In genomic region chr13:98263458-98263987, GRCm38 (mm10) we compare ENCODE assay signal across 8 mouse cellular contexts. TPM values are rescaled to one million over a fixed set of nuclear protein-coding genes. Genes with fewer than 3 reads are reported as not detected.
DNase-seq lines count a peak whose midpoint lies in the region; ATAC-seq and TF ChIP-seq lines count a peak whose summit lies in the region.

No protein-coding gene starts in this region.

- peak overlapping the region; percentile 80 for H3K9ac ChIP-seq in lung, embryonic 15.5 days
- peak overlapping the region; percentile 81 for H3K9ac ChIP-seq in embryonic facial prominence, embryonic 12.5 days
- peak overlapping the region; percentile 74 for H3K9ac ChIP-seq in intestine, postnatal 0 days (ENCODE audit: low read depth, low read length)
- H3K9ac ChIP-seq in neural tube, embryonic 14.5 days (replicated peaks; ENCODE audit: low read depth, low read length): peak overlapping the region; percentile 81

- no peak for DNase-seq in lung, adult 18-20 months
- DNase-seq in urinary bladder, postnatal 4 days (ENCODE audit: low spot score in 2 of 2): no peak
- DNase-seq in layer of hippocampus, adult 11-12 months (ENCODE audit: low spot score): no peak
- no peak for DNase-seq in embryo, embryonic 9.5 days (ENCODE audit: extremely low spot score)

- peaks cover 16% of the 10 kb centered on the region for H3K4me1 ChIP-seq in lung, embryonic 15.5 days
- H3K4me1 ChIP-seq in embryonic facial prominence, embryonic 12.5 days: peaks cover 18% of the 10 kb centered on the region
- H3K4me1 ChIP-seq in intestine, postnatal 0 days (replicated peaks; ENCODE audit: control insufficient read depth, insufficient read depth, low read length): no peaks in the 10 kb centered on the region
- H3K4me1 ChIP-seq in neural tube, embryonic 14.5 days (ENCODE audit: control insufficient read depth, insufficient read depth, low read length): peaks cover 11% of the 10 kb centered on the region

- no peaks in the 10 kb centered on the region for H3K27me3 ChIP-seq in lung, embryonic 15.5 days
- no peaks in the 10 kb centered on the region for H3K27me3 ChIP-seq in embryonic facial prominence, embryonic 12.5 days
- H3K27me3 ChIP-seq in intestine, postnatal 0 days (replicated peaks; ENCODE audit: control insufficient read depth, insufficient read depth, low read length): no peaks in the 10 kb centered on the region
- H3K27me3 ChIP-seq in neural tube, embryonic 14.5 days (ENCODE audit: control insufficient read depth, insufficient read depth, low read length): no peaks in the 10 kb centered on the region

- peak overlapping the region; percentile 66 for H3K4me3 ChIP-seq in lung, embryonic 15.5 days
- H3K4me3 ChIP-seq in embryonic facial prominence, embryonic 12.5 days: peak overlapping the region; percentile 73
- H3K4me3 ChIP-seq in intestine, postnatal 0 days (ENCODE audit: low read depth, low read length): peak overlapping the region; percentile 60
- peak overlapping the region; percentile 87 for H3K4me3 ChIP-seq in neural tube, embryonic 14.5 days (ENCODE audit: low read depth, low read length)

- H3K27ac ChIP-seq in lung, embryonic 15.5 days: peak overlapping the region; percentile 90
- H3K27ac ChIP-seq in embryonic facial prominence, embryonic 12.5 days: peak overlapping the region; percentile 87
- H3K27ac ChIP-seq in intestine, postnatal 0 days (ENCODE audit: low read depth, low read length): peak overlapping the region; percentile 91
- H3K27ac ChIP-seq in neural tube, embryonic 14.5 days (ENCODE audit: low read depth, low read length): peak overlapping the region; percentile 86

- under 1% methylated on average over 16 of the region's 16 CpGs for WGBS in lung, embryonic 15.5 days
- 2% methylated on average over 16 of the region's 16 CpGs for WGBS in embryonic facial prominence, embryonic 12.5 days
- under 1% methylated on average over 16 of the region's 16 CpGs for WGBS in intestine, postnatal 0 days
- 1% methylated on average over 16 of the region's 16 CpGs for WGBS in neural tube, embryonic 14.5 days

- peak overlapping the region; percentile 79 for H3K4me2 ChIP-seq in lung, embryonic 15.5 days
- H3K4me2 ChIP-seq in embryonic facial prominence, embryonic 12.5 days (replicated peaks): peak overlapping the region; percentile 91
- H3K4me2 ChIP-seq in intestine, postnatal 0 days (replicated peaks; ENCODE audit: low read depth): peak overlapping the region; percentile 94
- peak overlapping the region; percentile 59 for H3K4me2 ChIP-seq in neural tube, embryonic 14.5 days (ENCODE audit: low read depth, low read length)

- H3K36me3 ChIP-seq in lung, embryonic 15.5 days: peaks cover 19% of the 10 kb centered on the region; the same call in 1 of the 2 replicates
- H3K36me3 ChIP-seq in embryonic facial prominence, embryonic 12.5 days: peaks cover 10% of the 10 kb centered on the region; the same call in 1 of the 2 replicates
- H3K36me3 ChIP-seq in intestine, postnatal 0 days (ENCODE audit: control insufficient read depth, insufficient read depth): peaks cover 15% of the 10 kb centered on the region
- peaks cover 10% of the 10 kb centered on the region; the same call in 1 of the 2 replicates for H3K36me3 ChIP-seq in neural tube, embryonic 14.5 days (ENCODE audit: control insufficient read depth, insufficient read depth, low read length)

- no peak for TF ChIP-seq CTCF in intestine, postnatal 0 days (IDR thresholded peaks at IDR 0.05; ENCODE audit: low read depth)

- no peak; the same call in 1 of the 2 replicates for ATAC-seq in lung, embryonic 15.5 days (ENCODE audit: borderline replicate concordance, extremely low read depth, low FRiP score, low TSS enrichment)
- ATAC-seq in embryonic facial prominence, embryonic 12.5 days (ENCODE audit: insufficient number of reproducible peaks, insufficient read depth, low FRiP score, low TSS enrichment): 0 out of 2 replicates have a peak, but pooled peaks have one; percentile 18
- ATAC-seq in intestine, postnatal 0 days: no peak; the same call in 1 of the 2 replicates
- ATAC-seq in neural tube, embryonic 14.5 days (ENCODE audit: low read depth): peak; percentile 50

- H3K9me3 ChIP-seq in lung, embryonic 15.5 days: no peaks in the 10 kb centered on the region
- H3K9me3 ChIP-seq in embryonic facial prominence, embryonic 12.5 days: no peaks in the 10 kb centered on the region
- no peaks in the 10 kb centered on the region for H3K9me3 ChIP-seq in intestine, postnatal 0 days (ENCODE audit: control insufficient read depth)
- no peaks in the 10 kb centered on the region for H3K9me3 ChIP-seq in neural tube, embryonic 14.5 days (ENCODE audit: control insufficient read depth, low read length)

RNA-seq across cellular contexts. Expression of gene Ankra2, which starts 0.6 kb away (rescaled TPM):
- polyA plus RNA-seq in lung, embryonic 15.5 days (2015; fragmentation: Nextera tagmentation; extraction: Ambion mirVana): 18.0 and 18.8 TPM in 2 replicates
- 24.7 and 25.8 TPM in 2 replicates for polyA plus RNA-seq in embryonic facial prominence, embryonic 12.5 days (2016; fragmentation: Nextera tagmentation; extraction: Ambion mirVana)
- polyA plus RNA-seq in intestine, postnatal 0 days (2015; fragmentation: Nextera tagmentation; extraction: Ambion mirVana): 18.9 and 19.3 TPM in 2 replicates
- 83.6 and 96.9 TPM in 2 replicates for polyA plus RNA-seq in neural tube, embryonic 14.5 days (2014; fragmentation: Nextera tagmentation; extraction: Ambion mirVana)

RNA-seq across cellular contexts. Expression of gene Utp15, which starts 0.7 kb away (rescaled TPM):
- 32.6 and 33.0 TPM in 2 replicates for polyA plus RNA-seq in lung, embryonic 15.5 days (2015; fragmentation: Nextera tagmentation; extraction: Ambion mirVana)
- polyA plus RNA-seq in embryonic facial prominence, embryonic 12.5 days (2016; fragmentation: Nextera tagmentation; extraction: Ambion mirVana): 42.2 and 43.2 TPM in 2 replicates
- 9.3 and 9.8 TPM in 2 replicates for polyA plus RNA-seq in intestine, postnatal 0 days (2015; fragmentation: Nextera tagmentation; extraction: Ambion mirVana)
- 32.1 and 34.4 TPM in 2 replicates for polyA plus RNA-seq in neural tube, embryonic 14.5 days (2014; fragmentation: Nextera tagmentation; extraction: Ambion mirVana)

RNA-seq across cellular contexts. Expression of gene Gm21976, which starts 16.2 kb away (rescaled TPM):
- not detected in 2 replicates for polyA plus RNA-seq in lung, embryonic 15.5 days (2015; fragmentation: Nextera tagmentation; extraction: Ambion mirVana)
- polyA plus RNA-seq in embryonic facial prominence, embryonic 12.5 days (2016; fragmentation: Nextera tagmentation; extraction: Ambion mirVana): not detected in 2 replicates
- not detected in 2 replicates for polyA plus RNA-seq in intestine, postnatal 0 days (2015; fragmentation: Nextera tagmentation; extraction: Ambion mirVana)
- not detected in 2 replicates for polyA plus RNA-seq in neural tube, embryonic 14.5 days (2014; fragmentation: Nextera tagmentation; extraction: Ambion mirVana)

RNA-seq across cellular contexts. Expression of gene Btf3, which starts 53.3 kb away (rescaled TPM):
- polyA plus RNA-seq in lung, embryonic 15.5 days (2015; fragmentation: Nextera tagmentation; extraction: Ambion mirVana): 652 and 689 TPM in 2 replicates
- 731 and 771 TPM in 2 replicates for polyA plus RNA-seq in embryonic facial prominence, embryonic 12.5 days (2016; fragmentation: Nextera tagmentation; extraction: Ambion mirVana)
- 471 and 494 TPM in 2 replicates for polyA plus RNA-seq in intestine, postnatal 0 days (2015; fragmentation: Nextera tagmentation; extraction: Ambion mirVana)
- polyA plus RNA-seq in neural tube, embryonic 14.5 days (2014; fragmentation: Nextera tagmentation; extraction: Ambion mirVana): 513 and 544 TPM in 2 replicates

RNA-seq across cellular contexts. Expression of gene Arhgef28, which starts 57.3 kb away (rescaled TPM):
- polyA plus RNA-seq in lung, embryonic 15.5 days (2015; fragmentation: Nextera tagmentation; extraction: Ambion mirVana): 18.8 and 19.3 TPM in 2 replicates
- polyA plus RNA-seq in embryonic facial prominence, embryonic 12.5 days (2016; fragmentation: Nextera tagmentation; extraction: Ambion mirVana): 14.7 and 15.1 TPM in 2 replicates
- polyA plus RNA-seq in intestine, postnatal 0 days (2015; fragmentation: Nextera tagmentation; extraction: Ambion mirVana): 13.8 and 15.1 TPM in 2 replicates
- polyA plus RNA-seq in neural tube, embryonic 14.5 days (2014; fragmentation: Nextera tagmentation; extraction: Ambion mirVana): 28.2 and 32.7 TPM in 2 replicates

Comparison
In these comparisons a context has a peak if more than half of its experiments do, and no peak if none do; other contexts are left out.
1. ATAC-seq: peak in embryonic facial prominence, embryonic 12.5 days (single experiment) and neural tube, embryonic 14.5 days (single experiment); none in lung, embryonic 15.5 days (single experiment) and intestine, postnatal 0 days (single experiment).
2. Peak in every context shown above with its lines, with median percentiles within 50 percentile points of each other: H3K27ac ChIP-seq, H3K4me2 ChIP-seq, H3K4me3 ChIP-seq and H3K9ac ChIP-seq.